Mouse (Mus musculus) forebrain, embryonic 10.5 days (tissue): ENCODE measurements around the gene Wnk2. TPM values are rescaled to one million over a fixed set of nuclear protein-coding genes. Genes with fewer than 3 reads are reported as not detected.
A peak's percentile ranks its signal among the peaks of the same experiment; 100 is the strongest.

Source experiments
- DNase-seq: peaks from one replicate; pipeline ENCODE4 v3.0.0-alpha.2; 2017; ENCODE audit warnings: low spot score; ENCODE audit errors: extremely low spot score
- H3K27ac ChIP-seq: fragments of 300-500 bp; sonication (generic); 2 replicates; pipeline ENCODE4 v1.5.1; 2016; ENCODE audit warnings: mild to moderate bottlenecking
- H3K27me3 ChIP-seq: fragments of 300-500 bp; sonication (generic); 2 replicates; pipeline ENCODE4 v1.6.1; 2016; ENCODE audit warnings: mild to moderate bottlenecking; ENCODE audit not compliant: poor library complexity, severe bottlenecking
- H3K36me3 ChIP-seq: fragments of 300-500 bp; sonication (generic); replicated peaks from 2 replicates; pipeline ENCODE4 v1.6.1; 2016; ENCODE audit warnings: mild to moderate bottlenecking, moderate library complexity
- H3K4me1 ChIP-seq: fragments of 300-500 bp; sonication (generic); 2 replicates; pipeline ENCODE4 v1.6.1; 2016
- H3K4me3 ChIP-seq: fragments of 300-500 bp; sonication (generic); 2 replicates; pipeline ENCODE4 v1.5.1; 2016; ENCODE audit warnings: mild to moderate bottlenecking, moderate library complexity
- H3K9me3 ChIP-seq: fragments of 300-500 bp; sonication (generic); 2 replicates; pipeline ENCODE4 v1.6.1; 2016; ENCODE audit warnings: mild to moderate bottlenecking, moderate library complexity
- WGBS: fragments of 180-500 bp; shearing (Covaris S2); methylation state at CpG from one replicate; pipeline ENCODE4 v1.1.7; 2016; 5-methylcytosine and 5-hydroxymethylcytosine counted together
- polyA plus RNA-seq: library from polyadenylated mRNA; unstranded; fragments of >200 nt; fragmentation: Nextera tagmentation; extraction: Ambion mirVana; gene quantifications from 2 replicates; pipeline ENCODE4 v1.2.1, GENCODE M21; 2016

The Wnk2 gene
- polyA plus RNA-seq, 1 experiment from 2014 or later = 4.5 TPM

- peak; percentile 25 for DNase-seq
- WGBS = under 1% methylated on average over 44 of the region's 44 CpGs
- H3K9me3 ChIP-seq = no peaks in the 10 kb centered on the region
- H3K27me3 ChIP-seq = peaks cover 79% of the 10 kb centered on the region
- H3K36me3 ChIP-seq = peaks cover 7% of the 10 kb centered on the region; the same call in 1 of the 2 replicates
- peaks cover 52% of the 10 kb centered on the region for H3K4me1 ChIP-seq
- peak overlapping the region; percentile 88 for H3K4me3 ChIP-seq
- H3K27ac ChIP-seq = peak overlapping the region; percentile 85
These were observed 1.2 kb downstream of the Wnk2 start for GRCm38 (mm10) chr13:49146698-49147006.

DNA sequence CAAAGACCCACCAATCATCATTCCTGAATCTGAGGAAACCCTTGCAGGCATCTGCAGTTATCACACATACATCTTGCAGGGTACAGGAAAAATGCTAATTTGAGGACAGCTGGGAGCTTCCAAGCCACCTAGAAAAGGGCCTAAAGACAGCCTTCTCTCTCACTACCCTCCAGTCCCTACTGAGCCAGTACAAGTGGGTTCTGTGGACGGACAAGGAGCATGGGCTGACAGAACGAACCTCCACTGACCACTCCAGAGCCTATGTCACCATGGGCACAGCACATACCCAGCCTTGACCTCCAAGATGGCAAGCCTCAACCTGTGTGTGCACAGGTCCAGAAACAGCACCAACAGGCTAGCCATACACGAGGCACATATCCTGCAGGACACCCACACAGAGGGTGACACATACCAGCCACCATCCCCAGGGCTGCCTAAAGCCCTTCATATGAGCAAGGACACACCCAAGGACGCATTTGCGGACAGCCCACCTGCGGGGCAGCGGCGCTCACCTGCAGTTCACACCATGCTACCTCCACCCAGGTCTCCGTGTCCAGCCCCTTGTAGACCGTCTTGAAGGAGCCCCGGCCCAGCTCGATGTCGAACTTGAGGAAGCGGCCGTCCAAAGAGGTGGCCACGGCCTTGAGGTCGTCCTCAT, 1.6 kb downstream of the Wnk2 start:
- DNase-seq = no peak
- H3K4me1 ChIP-seq = peaks cover 52% of the 10 kb centered on the region
- no peaks in the 10 kb centered on the region for H3K9me3 ChIP-seq
- H3K36me3 ChIP-seq = peaks cover 10% of the 10 kb centered on the region; the same call in 1 of the 2 replicates
- 25% methylated on average over 17 of the region's 17 CpGs for WGBS
- H3K27ac ChIP-seq = peak overlapping the region; percentile 85
- H3K27me3 ChIP-seq = peaks cover 77% of the 10 kb centered on the region
- H3K4me3 ChIP-seq = peak overlapping the region; percentile 88

DNA sequence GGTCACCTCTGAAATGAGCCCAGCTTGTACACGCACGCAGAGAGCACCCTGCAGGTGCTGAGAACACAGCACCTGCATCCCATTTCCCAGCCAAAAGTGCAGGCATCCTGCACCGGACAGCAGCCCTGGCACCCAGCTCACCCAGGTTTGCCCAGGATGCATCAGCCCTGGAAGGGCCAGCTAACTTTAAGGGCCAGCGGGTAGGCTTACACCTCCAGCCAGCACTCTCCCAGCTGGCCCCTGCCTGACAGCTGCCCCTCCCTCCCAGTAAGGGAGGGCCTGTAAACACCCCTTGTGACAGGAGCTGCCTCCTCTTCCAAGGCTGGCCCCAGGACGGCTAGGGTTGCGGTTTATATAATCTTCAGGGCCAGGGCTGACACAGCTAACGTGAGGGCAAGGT, 2.4 kb downstream of the Wnk2 start:
- peaks cover 17% of the 10 kb centered on the region; the same call in 1 of the 2 replicates for H3K36me3 ChIP-seq
- H3K9me3 ChIP-seq = no peaks in the 10 kb centered on the region
- H3K27ac ChIP-seq = no peak overlapping the region
- H3K27me3 ChIP-seq = peaks cover 70% of the 10 kb centered on the region
- WGBS = 54% methylated on average over 7 of the region's 7 CpGs
- peak overlapping the region; percentile 29 for H3K4me3 ChIP-seq
- H3K4me1 ChIP-seq = peaks cover 59% of the 10 kb centered on the region
- DNase-seq = no peak

- H3K9me3 ChIP-seq = no peaks in the 10 kb centered on the region
- H3K27me3 ChIP-seq = peaks cover 60% of the 10 kb centered on the region
- no peak for DNase-seq
- H3K36me3 ChIP-seq = peaks cover 23% of the 10 kb centered on the region
- peaks cover 61% of the 10 kb centered on the region for H3K4me1 ChIP-seq
- H3K4me3 ChIP-seq = no peak overlapping the region
- 59% methylated on average over 6 of the region's 6 CpGs for WGBS
- H3K27ac ChIP-seq = no peak overlapping the region
These were observed 3.4 kb downstream of the Wnk2 start for GRCm38 (mm10) chr13:49144451-49144850.

DNA sequence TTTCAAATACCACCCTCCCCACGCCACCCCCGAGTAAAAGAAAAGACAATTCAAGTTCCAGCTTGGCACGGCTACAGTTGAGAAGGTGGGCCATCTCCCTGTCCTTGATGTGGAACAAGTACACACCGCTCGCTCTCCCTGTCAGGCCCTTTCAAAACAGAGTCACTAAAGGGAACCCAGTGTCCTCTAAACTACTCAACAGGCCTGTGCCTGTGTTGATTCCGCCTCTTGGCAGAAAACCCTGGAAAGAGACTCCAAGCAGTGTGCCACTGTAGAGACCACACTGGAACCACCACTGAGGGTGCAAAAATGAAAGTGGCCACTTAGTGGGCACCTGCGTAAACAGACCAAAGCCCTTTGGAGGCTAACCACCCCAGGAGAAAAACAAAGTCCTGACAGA, 4.5 kb downstream of the Wnk2 start:
- H3K4me1 ChIP-seq = peaks cover 56% of the 10 kb centered on the region
- no peak overlapping the region for H3K4me3 ChIP-seq
- no peak for DNase-seq
- WGBS = 92% methylated on average over 7 of the region's 7 CpGs
- H3K27ac ChIP-seq = no peak overlapping the region
- peaks cover 49% of the 10 kb centered on the region for H3K27me3 ChIP-seq
- H3K9me3 ChIP-seq = no peaks in the 10 kb centered on the region
- H3K36me3 ChIP-seq = peaks cover 31% of the 10 kb centered on the region

GRCm38 (mm10) chr13:49142396-49142795, 5.4 kb downstream of the Wnk2 start:
- Histone ChIP-seq H3K27ac (no peak overlapping the region), H3K27me3 (peaks cover 40% of the 10 kb centered on the region), H3K4me3 (no peak overlapping the region), H3K4me1 (peaks cover 47% of the 10 kb centered on the region), H3K9me3 (no peaks in the 10 kb centered on the region), H3K36me3 (peaks cover 33% of the 10 kb centered on the region)
- no peak for DNase-seq
- 88% methylated on average over 5 of the region's 5 CpGs for WGBS

- DNase-seq = no peak
- Histone ChIP-seq H3K9me3 (no peaks in the 10 kb centered on the region), H3K27ac (no peak overlapping the region), H3K4me1 (peaks cover 29% of the 10 kb centered on the region), H3K4me3 (no peak overlapping the region), H3K36me3 (peaks cover 38% of the 10 kb centered on the region), H3K27me3 (peaks cover 21% of the 10 kb centered on the region)
- 75% methylated on average over 4 of the region's 4 CpGs for WGBS
These were observed 7.2 kb downstream of the Wnk2 start for GRCm38 (mm10) chr13:49140567-49140966.

DNA sequence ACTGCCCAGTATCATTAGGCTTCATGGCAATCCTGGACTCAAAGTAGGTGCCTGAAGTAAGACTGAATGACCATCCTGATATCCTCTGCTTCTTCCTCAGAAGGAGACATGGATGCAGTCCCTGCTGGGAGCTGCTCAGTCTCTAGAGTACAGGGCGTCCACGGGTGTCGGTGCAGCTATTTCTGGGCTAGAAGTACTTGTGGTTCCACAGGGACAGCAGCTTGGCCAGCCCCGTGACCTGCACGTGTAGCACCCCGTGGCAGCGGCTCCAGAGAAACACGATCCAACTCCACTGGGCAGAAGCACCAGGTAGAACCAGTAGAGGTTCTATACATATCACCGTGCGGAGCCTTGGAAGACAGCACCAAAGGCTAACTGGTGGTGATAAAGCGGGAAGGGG, 13.3 kb downstream of the Wnk2 start:
- DNase-seq = no peak
- Histone ChIP-seq H3K9me3 (no peaks in the 10 kb centered on the region), H3K27ac (no peak overlapping the region), H3K4me1 (peaks cover 35% of the 10 kb centered on the region), H3K36me3 (peaks cover 15% of the 10 kb centered on the region), H3K4me3 (no peak overlapping the region), H3K27me3 (no peaks in the 10 kb centered on the region)
- 93% methylated on average over 11 of the region's 11 CpGs for WGBS

DNA sequence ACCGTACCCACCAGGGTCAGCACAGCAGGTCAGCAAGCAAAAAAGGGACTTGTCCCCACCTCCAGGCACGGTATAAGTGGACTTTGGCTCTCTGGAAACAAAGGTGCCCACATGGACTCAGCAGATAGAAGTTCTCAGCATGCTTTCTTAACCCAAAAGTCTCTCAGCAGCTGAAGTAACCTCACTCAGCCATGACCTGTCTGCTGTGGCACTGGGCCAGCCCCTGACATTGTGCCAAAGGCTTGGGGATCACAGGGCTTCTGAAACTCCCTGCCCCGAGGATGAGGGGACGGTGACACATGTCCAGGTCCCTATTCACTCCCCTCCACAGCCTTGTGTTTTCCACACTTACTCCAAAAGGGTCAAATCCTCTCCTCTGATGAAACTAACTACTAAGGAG, 14.7 kb downstream of the Wnk2 start:
- Histone ChIP-seq H3K27ac (no peak overlapping the region), H3K4me1 (peaks cover 49% of the 10 kb centered on the region), H3K27me3 (no peaks in the 10 kb centered on the region), H3K36me3 (peaks cover 7% of the 10 kb centered on the region; the same call in 1 of the 2 replicates), H3K9me3 (no peaks in the 10 kb centered on the region), H3K4me3 (no peak overlapping the region)
- DNase-seq = no peak
- WGBS = 83% methylated on average over 4 of the region's 4 CpGs

GRCm38 (mm10) chr13:49131946-49132687, 15.7 kb downstream of the Wnk2 start:
- Histone ChIP-seq H3K9me3 (no peaks in the 10 kb centered on the region), H3K27ac (peak overlapping the region; percentile 59; the same call in 1 of the 2 replicates), H3K4me1 (peaks cover 59% of the 10 kb centered on the region), H3K36me3 (peaks cover 4% of the 10 kb centered on the region; the same call in 1 of the 2 replicates), H3K4me3 (no peak overlapping the region), H3K27me3 (no peaks in the 10 kb centered on the region)
- WGBS = 86% methylated on average over 7 of the region's 7 CpGs
- no peak for DNase-seq

DNA sequence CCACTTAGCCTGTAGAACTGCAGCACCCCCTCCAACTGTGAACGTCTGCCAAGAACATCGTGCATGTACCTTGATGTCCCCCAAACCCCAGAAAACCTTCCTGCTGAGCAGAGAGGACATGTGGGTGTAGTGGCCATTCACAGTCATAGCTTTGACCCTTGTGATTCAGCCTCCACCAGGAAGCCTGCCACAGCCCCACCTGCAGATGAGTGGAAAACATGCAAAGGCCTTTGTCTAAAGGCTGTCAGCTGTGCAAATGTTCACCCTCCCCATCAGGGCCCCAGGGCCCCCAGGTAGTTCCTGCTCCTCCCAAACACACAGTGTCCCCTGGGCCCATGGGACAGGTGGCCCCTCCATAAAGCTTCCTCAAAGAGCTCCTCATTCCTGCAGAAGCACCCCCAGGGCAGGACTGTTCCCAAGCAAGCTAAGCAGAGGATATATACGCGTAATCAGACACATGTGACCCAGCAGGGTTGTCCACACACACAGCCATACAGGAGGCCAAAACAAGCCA, 16.4 kb downstream of the Wnk2 start:
- H3K27me3 ChIP-seq = no peaks in the 10 kb centered on the region
- no peak for DNase-seq
- H3K27ac ChIP-seq = peak overlapping the region; percentile 59; the same call in 1 of the 2 replicates
- H3K4me1 ChIP-seq = peaks cover 64% of the 10 kb centered on the region
- WGBS = 81% methylated on average over 4 of the region's 4 CpGs
- no peak overlapping the region for H3K4me3 ChIP-seq
- H3K36me3 ChIP-seq = peaks cover 2% of the 10 kb centered on the region; the same call in 1 of the 2 replicates
- H3K9me3 ChIP-seq = no peaks in the 10 kb centered on the region

- DNase-seq = peak; percentile 40
- H3K4me1 ChIP-seq = peaks cover 60% of the 10 kb centered on the region
- H3K4me3 ChIP-seq = no peak overlapping the region
These were observed 18.0 kb downstream of the Wnk2 start for GRCm38 (mm10) chr13:49129845-49130244.

DNA sequence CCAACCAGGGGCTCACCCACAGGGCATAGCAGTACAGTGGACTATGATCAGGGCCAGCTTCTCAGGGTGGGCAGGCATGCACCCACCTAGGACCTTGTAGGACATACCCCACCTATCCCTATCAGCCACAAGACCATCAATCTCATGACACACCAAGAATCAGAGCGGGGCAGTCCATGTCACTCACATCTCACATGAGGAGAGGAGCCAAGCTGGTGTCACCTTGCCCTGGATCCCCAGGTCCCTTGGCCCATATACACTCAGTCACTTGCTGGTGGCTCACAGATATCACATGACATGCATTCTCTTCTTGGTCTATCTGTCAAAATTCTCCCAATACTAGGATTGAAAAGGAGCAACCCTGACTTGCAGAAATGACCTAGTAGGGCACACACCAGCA, 18.7 kb downstream of the Wnk2 start:
- Histone ChIP-seq H3K27ac (no peak overlapping the region), H3K4me3 (no peak overlapping the region), H3K4me1 (peaks cover 60% of the 10 kb centered on the region), H3K27me3 (no peaks in the 10 kb centered on the region), H3K9me3 (no peaks in the 10 kb centered on the region), H3K36me3 (no peaks in the 10 kb centered on the region)
- 91% methylated on average over 1 of the region's 1 CpGs for WGBS
- no peak for DNase-seq

More at GRCm38 (mm10) chr13:49129845-49130244, 18.0 kb downstream of the Wnk2 start:
- Histone ChIP-seq H3K36me3 (no peaks in the 10 kb centered on the region; the same call in 1 of the 2 replicates), H3K9me3 (no peaks in the 10 kb centered on the region), H3K27me3 (no peaks in the 10 kb centered on the region), H3K27ac (peak overlapping the region; percentile 59; the same call in 1 of the 2 replicates)
- 12% methylated on average over 4 of the region's 4 CpGs for WGBS
